In genomic region chr8:56582841-56583240, GRCm38 (mm10) we compare ENCODE assay signal across 14 mouse cellular contexts. TPM values are rescaled to one million over a fixed set of nuclear protein-coding genes. Genes with fewer than 3 reads are reported as not detected.
DNase-seq lines count a peak whose midpoint lies in the region; ATAC-seq and TF ChIP-seq lines count a peak whose summit lies in the region.
"Had no signal": no experiment of that assay in that cellular context is flagged by ENCODE, and none has a peak within 500 bp of the region (broad histone marks: within the 10 kb centered on the region; RNA-seq: fewer than 3 reads in every experiment).

No protein-coding gene starts in this region.

- no peaks in the 10 kb centered on the region for H3K4me1 ChIP-seq in forebrain, embryonic 14.5 days (ENCODE audit: control insufficient read depth, insufficient read depth, low read length)
- H3K4me1 ChIP-seq in forebrain, embryonic 16.5 days (replicated peaks; ENCODE audit: control insufficient read depth, insufficient read depth, low read length): no peaks in the 10 kb centered on the region
- H3K4me1 ChIP-seq: limb, embryonic 13.5 days had no signal

- peak; percentile 0 for DNase-seq in forebrain, embryonic 14.5 days (ENCODE audit: low spot score)
- DNase-seq in left cerebral cortex, postnatal 4 days: peak; percentile 14
- no peak for DNase-seq in left cerebral cortex, postnatal 25 days (ENCODE audit: low spot score in 2 of 2)
- peak; percentile 3 for DNase-seq in CD4-positive helper T cell, adult 2 months (ENCODE audit: low read depth, low spot score)
- peak; percentile 2 for DNase-seq in brain, embryonic 14.5 days (ENCODE audit: low read depth)
- DNase-seq in gastrocnemius, postnatal 4 days (ENCODE audit: low spot score in 2 of 2): no peak
- DNase-seq: cerebellum, adult 8-10 months; heart, adult 18-20 months had no signal

- ATAC-seq in forebrain, embryonic 14.5 days: no peak
- ATAC-seq in forebrain, embryonic 16.5 days: no peak
- ATAC-seq in megakaryocyte, adult 5-6 weeks (ENCODE audit: poor library complexity, severe bottlenecking): no peak
- ATAC-seq: inflammation-experienced regulatory T-cells, adult 6 months had no signal

- intact Hi-C loops in left cerebral cortex, postnatal 4 days (cut with DNase I): no loop called here
- intact Hi-C loops in left cerebral cortex, postnatal 25 days (cut with DNase I): no loop called here

- no peaks in the 10 kb centered on the region for H3K27me3 ChIP-seq in forebrain, embryonic 14.5 days (replicated peaks; ENCODE audit: control insufficient read depth, insufficient read depth, low read length)
- no peaks in the 10 kb centered on the region for H3K27me3 ChIP-seq in forebrain, embryonic 16.5 days (replicated peaks; ENCODE audit: control insufficient read depth, insufficient read depth, low read length)
- H3K27me3 ChIP-seq: limb, embryonic 13.5 days had no signal

- H3K4me3 ChIP-seq in forebrain, embryonic 14.5 days (ENCODE audit: low read depth, low read length): no peak overlapping the region
- H3K4me3 ChIP-seq in forebrain, embryonic 16.5 days (replicated peaks; ENCODE audit: low read length): no peak overlapping the region
- H3K4me3 ChIP-seq: erythroblast, embryonic 14.5 days; limb, embryonic 13.5 days had no signal

- H3K36me3 ChIP-seq in forebrain, embryonic 14.5 days (ENCODE audit: control insufficient read depth, insufficient read depth, low read length): no peaks in the 10 kb centered on the region; the same call in 1 of the 2 replicates
- no peaks in the 10 kb centered on the region for H3K36me3 ChIP-seq in forebrain, embryonic 16.5 days (ENCODE audit: control insufficient read depth, insufficient read depth)
- H3K36me3 ChIP-seq: limb, embryonic 13.5 days had no signal

- no peaks in the 10 kb centered on the region for H3K9me3 ChIP-seq in forebrain, embryonic 14.5 days (replicated peaks; ENCODE audit: control insufficient read depth, low read length)
- no peaks in the 10 kb centered on the region for H3K9me3 ChIP-seq in forebrain, embryonic 16.5 days (ENCODE audit: control insufficient read depth, low read length)
- H3K9me3 ChIP-seq: limb, embryonic 13.5 days had no signal

- H3K27ac ChIP-seq in forebrain, embryonic 14.5 days (ENCODE audit: low read depth, low read length): no peak overlapping the region
- no peak overlapping the region for H3K27ac ChIP-seq in forebrain, embryonic 16.5 days (ENCODE audit: low read length)
- H3K27ac ChIP-seq: limb, embryonic 13.5 days had no signal

- no peak overlapping the region for H3K9ac ChIP-seq in forebrain, embryonic 14.5 days (ENCODE audit: low read length)
- H3K9ac ChIP-seq in forebrain, embryonic 16.5 days (replicated peaks; ENCODE audit: low read depth, low read length): no peak overlapping the region
- H3K9ac ChIP-seq: limb, embryonic 13.5 days had no signal

- no peak for TF ChIP-seq POLR2A in brain, embryonic 14.5 days (IDR thresholded peaks at IDR 0.05; ENCODE audit: borderline replicate concordance, extremely low read depth, insufficient read depth, insufficient read length, poor library complexity, severe bottlenecking)

- no peak for TF ChIP-seq CTCF in brain, embryonic 14.5 days (IDR thresholded peaks at IDR 0.05; ENCODE audit: borderline replicate concordance, extremely low read depth, insufficient read depth, insufficient read length)

- no peak overlapping the region for H3K4me2 ChIP-seq in forebrain, embryonic 14.5 days (ENCODE audit: low read length)
- H3K4me2 ChIP-seq in forebrain, embryonic 16.5 days (ENCODE audit: low read length): no peak overlapping the region
- H3K4me2 ChIP-seq: limb, embryonic 13.5 days; midbrain, embryonic 11.5 days had no signal

RNA-seq across cellular contexts. Expression of gene Fbxo8, which starts 32.0 kb away (rescaled TPM):
- polyA plus RNA-seq in forebrain, embryonic 14.5 days (2014; fragmentation: Nextera tagmentation; extraction: Ambion mirVana): 43.4 and 57.4 TPM in 2 replicates
- 42.4 and 44.1 TPM in 2 replicates for polyA plus RNA-seq in forebrain, embryonic 16.5 days (2015; fragmentation: Nextera tagmentation; extraction: Ambion mirVana)
- 10 to 100 TPM; 28.0 to 30.8 TPM for total RNA-seq in left cerebral cortex, postnatal 4 days (2021)
- 10 to 100 TPM; 37.4 to 41.9 TPM for total RNA-seq in left cerebral cortex, postnatal 25 days (2021)
- 25.6 and 26.7 TPM in 2 replicates for polyA plus RNA-seq in brain, embryonic 14.5 days (2012; rRNA removed)
- total RNA-seq in megakaryocyte, adult 5-6 weeks (2015): 34.8 and 48.1 TPM in 2 replicates
- 5.7 and 7.2 TPM in 2 replicates for total RNA-seq in megakaryocyte, adult 5-6 weeks (2017)
- 10 to 100 TPM; 20.6 to 22.3 TPM for total RNA-seq in gastrocnemius, postnatal 4 days (2021)

RNA-seq across cellular contexts. Expression of gene Cep44, which starts 32.0 kb away (rescaled TPM):
- polyA plus RNA-seq in forebrain, embryonic 14.5 days (2014; fragmentation: Nextera tagmentation; extraction: Ambion mirVana): 29.3 and 34.1 TPM in 2 replicates
- polyA plus RNA-seq in forebrain, embryonic 16.5 days (2015; fragmentation: Nextera tagmentation; extraction: Ambion mirVana): 29.7 and 32.9 TPM in 2 replicates
- total RNA-seq in left cerebral cortex, postnatal 4 days (2021): 10 to 100 TPM; 23.5 to 26.0 TPM
- total RNA-seq in left cerebral cortex, postnatal 25 days (2021): 10 to 100 TPM; 20.6 to 24.3 TPM
- 27.3 and 35.8 TPM in 2 replicates for polyA plus RNA-seq in brain, embryonic 14.5 days (2012; rRNA removed)
- total RNA-seq in megakaryocyte, adult 5-6 weeks (2015): 34.7 and 36.2 TPM in 2 replicates
- 28.7 and 38.5 TPM in 2 replicates for total RNA-seq in megakaryocyte, adult 5-6 weeks (2017)
- total RNA-seq in gastrocnemius, postnatal 4 days (2021): 10 to 100 TPM; 17.7 to 20.0 TPM

Comparison
In these comparisons a context has a peak if more than half of its experiments do, and no peak if none do; other contexts are left out.
1. DNase-seq: peak in forebrain, embryonic 14.5 days (single experiment), left cerebral cortex, postnatal 4 days (single experiment), CD4-positive helper T cell, adult 2 months (single experiment) and brain, embryonic 14.5 days (single experiment); none in left cerebral cortex, postnatal 25 days (0 of 2) and gastrocnemius, postnatal 4 days (0 of 2).